Mouse (Mus musculus): ENCODE measurements around the gene Cxcl14. TPM values are rescaled to one million over a fixed set of nuclear protein-coding genes. Genes with fewer than 3 reads are reported as not detected.

Cxcl14 gene
- polyA plus RNA-seq, 1 experiment from 2014 or later: 0.12 TPM

DNA sequence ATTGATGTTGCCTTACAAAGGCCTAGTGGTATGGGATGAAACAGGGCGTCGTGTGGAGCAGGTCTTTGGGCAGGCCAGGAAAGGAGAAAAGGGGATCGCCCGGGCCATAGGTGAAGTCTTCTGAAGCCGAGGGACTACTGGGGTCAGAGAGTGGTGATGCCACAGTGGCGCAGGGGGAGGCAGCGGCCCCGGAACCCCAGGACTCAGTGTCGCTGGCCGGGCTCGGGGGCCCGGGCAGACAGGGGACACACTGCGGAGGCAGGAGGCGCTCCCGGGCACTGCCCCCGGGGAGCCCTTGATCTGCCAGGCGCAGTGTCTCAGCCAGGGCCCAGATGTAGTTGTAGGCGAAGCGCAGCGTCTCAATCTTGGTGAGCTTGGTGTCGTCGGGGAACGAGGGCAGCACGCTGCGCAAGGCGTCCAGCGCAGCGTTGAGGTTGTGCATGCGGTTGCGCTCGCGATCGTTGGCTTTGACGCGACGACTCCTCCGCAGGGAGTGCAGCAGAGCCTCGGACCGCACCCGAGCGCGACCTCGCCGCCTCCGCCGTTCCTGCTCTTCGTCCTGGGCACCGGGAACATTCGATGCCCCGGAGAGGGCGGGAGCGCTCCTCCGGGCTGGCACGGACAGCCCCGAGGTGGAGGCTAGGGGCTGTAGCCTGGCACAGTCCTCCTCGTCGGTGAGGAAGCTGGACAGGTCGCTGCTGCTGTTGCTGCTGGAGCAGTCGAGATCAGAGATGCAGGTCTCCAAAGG lies 45.0 kb downstream of the Cxcl14 start:
- H3K9ac ChIP-seq (replicated peaks): no peak overlapping the region
- 2% methylated on average over 52 of the region's 59 CpGs for WGBS (ENCODE audit: insufficient replicate concordance)
- ATAC-seq: no peak
- no peak for TF ChIP-seq CTCF (IDR thresholded peaks at IDR 0.05; ENCODE audit: low read depth)
- no peak for TF ChIP-seq EP300 (IDR thresholded peaks at IDR 0.05; ENCODE audit: low read depth)
- H3K36me3 ChIP-seq (replicated peaks; ENCODE audit: insufficient read depth, low read length): no peaks in the 10 kb centered on the region
- no peaks in the 10 kb centered on the region for H3K9me3 ChIP-seq (ENCODE audit: low read length)
- H3K4me1 ChIP-seq (ENCODE audit: insufficient read depth): no peaks in the 10 kb centered on the region
- H3K27me3 ChIP-seq (ENCODE audit: insufficient read depth, low read length): peaks cover 90% of the 10 kb centered on the region
- DNase-seq: no peak
- no peak overlapping the region for H3K27ac ChIP-seq (ENCODE audit: low read depth)
- no peak overlapping the region for H3K4me3 ChIP-seq (ENCODE audit: low read depth, low read length)
- H3K4me2 ChIP-seq (ENCODE audit: low read depth, low read length): no peak overlapping the region

DNA sequence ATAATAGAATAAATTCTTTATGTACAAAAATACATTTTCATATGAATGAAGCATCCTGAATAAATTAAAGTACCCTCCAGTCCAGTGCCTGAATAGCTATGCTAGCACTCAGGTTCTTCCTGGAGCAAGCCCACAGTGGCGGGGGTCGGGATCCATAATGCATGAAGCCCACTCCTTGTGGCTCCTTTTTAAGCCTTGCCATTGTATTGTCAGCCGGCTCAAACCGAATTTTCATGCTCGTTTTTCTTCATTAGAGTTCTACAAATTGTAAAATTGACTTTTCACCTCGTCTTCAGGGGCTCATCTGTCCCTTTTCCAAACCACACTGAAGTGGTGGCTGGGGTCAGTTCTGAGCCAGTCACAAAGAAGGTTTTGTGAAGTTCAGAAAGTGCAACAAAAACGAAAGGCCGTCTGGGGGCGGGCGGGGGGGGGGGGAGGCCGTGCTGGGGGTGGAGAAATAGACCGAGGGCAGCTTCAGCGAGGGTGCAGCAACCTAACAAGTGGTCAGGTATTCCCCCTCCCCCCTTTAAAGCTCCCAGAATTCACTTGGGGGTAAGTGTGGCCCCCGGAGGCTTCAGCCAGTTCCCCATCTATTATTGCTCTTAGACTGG lies 45.7 kb downstream of the Cxcl14 start:
- Histone ChIP-seq H3K4me1 (ENCODE audit: insufficient read depth) (no peaks in the 10 kb centered on the region), H3K9ac (replicated peaks) (no peak overlapping the region), H3K9me3 (ENCODE audit: low read length) (no peaks in the 10 kb centered on the region), H3K4me3 (ENCODE audit: low read depth, low read length) (no peak overlapping the region), H3K36me3 (replicated peaks; ENCODE audit: insufficient read depth, low read length) (no peaks in the 10 kb centered on the region), H3K4me2 (ENCODE audit: low read depth, low read length) (no peak overlapping the region), H3K27ac (ENCODE audit: low read depth) (no peak overlapping the region), H3K27me3 (ENCODE audit: insufficient read depth, low read length) (peaks cover 83% of the 10 kb centered on the region)
- ATAC-seq (no peak), DNase-seq (no peak)
- WGBS (ENCODE audit: insufficient replicate concordance): 4% methylated on average over 12 of the region's 14 CpGs
- TF ChIP-seq EP300 (IDR thresholded peaks at IDR 0.05; ENCODE audit: low read depth): no peak
- no peak for TF ChIP-seq CTCF (IDR thresholded peaks at IDR 0.05; ENCODE audit: low read depth)

GRCm38 (mm10) chr13:56249593-56250341 lies 46.6 kb downstream of the Cxcl14 start:
- Histone ChIP-seq H3K4me1 (ENCODE audit: insufficient read depth) (no peaks in the 10 kb centered on the region), H3K36me3 (replicated peaks; ENCODE audit: insufficient read depth, low read length) (no peaks in the 10 kb centered on the region), H3K27ac (ENCODE audit: low read depth) (no peak overlapping the region), H3K4me3 (ENCODE audit: low read depth, low read length) (no peak overlapping the region), H3K9me3 (ENCODE audit: low read length) (no peaks in the 10 kb centered on the region), H3K4me2 (ENCODE audit: low read depth, low read length) (no peak overlapping the region), H3K9ac (replicated peaks) (no peak overlapping the region), H3K27me3 (ENCODE audit: insufficient read depth, low read length) (peaks cover 74% of the 10 kb centered on the region)
- no peak for ATAC-seq
- DNase-seq: no peak
- TF ChIP-seq CTCF (IDR thresholded peaks at IDR 0.05; ENCODE audit: low read depth): no peak
- TF ChIP-seq EP300 (IDR thresholded peaks at IDR 0.05; ENCODE audit: low read depth): no peak
- 1% methylated on average over 13 of the region's 13 CpGs for WGBS (ENCODE audit: insufficient replicate concordance)

- H3K4me1 ChIP-seq (ENCODE audit: insufficient read depth): no peaks in the 10 kb centered on the region
- no peak overlapping the region for H3K27ac ChIP-seq (ENCODE audit: low read depth)
- no peak overlapping the region for H3K9ac ChIP-seq (replicated peaks)
- 67% methylated on average over 5 of the region's 5 CpGs for WGBS (ENCODE audit: insufficient replicate concordance)
- no peak for DNase-seq
- no peak overlapping the region for H3K4me2 ChIP-seq (ENCODE audit: low read depth, low read length)
- TF ChIP-seq EP300 (IDR thresholded peaks at IDR 0.05; ENCODE audit: low read depth) (no peak), CTCF (IDR thresholded peaks at IDR 0.05; ENCODE audit: low read depth) (no peak)
- no peaks in the 10 kb centered on the region for H3K36me3 ChIP-seq (replicated peaks; ENCODE audit: insufficient read depth, low read length)
- ATAC-seq: no peak
- no peak overlapping the region for H3K4me3 ChIP-seq (ENCODE audit: low read depth, low read length)
- H3K9me3 ChIP-seq (ENCODE audit: low read length): no peaks in the 10 kb centered on the region; the same call in 1 of the 2 replicates
- H3K27me3 ChIP-seq (ENCODE audit: insufficient read depth, low read length): peaks cover 8% of the 10 kb centered on the region; the same call in 1 of the 2 replicates
Measured at GRCm38 (mm10) chr13:56243104-56243503, 53.2 kb downstream of the Cxcl14 start.

DNA sequence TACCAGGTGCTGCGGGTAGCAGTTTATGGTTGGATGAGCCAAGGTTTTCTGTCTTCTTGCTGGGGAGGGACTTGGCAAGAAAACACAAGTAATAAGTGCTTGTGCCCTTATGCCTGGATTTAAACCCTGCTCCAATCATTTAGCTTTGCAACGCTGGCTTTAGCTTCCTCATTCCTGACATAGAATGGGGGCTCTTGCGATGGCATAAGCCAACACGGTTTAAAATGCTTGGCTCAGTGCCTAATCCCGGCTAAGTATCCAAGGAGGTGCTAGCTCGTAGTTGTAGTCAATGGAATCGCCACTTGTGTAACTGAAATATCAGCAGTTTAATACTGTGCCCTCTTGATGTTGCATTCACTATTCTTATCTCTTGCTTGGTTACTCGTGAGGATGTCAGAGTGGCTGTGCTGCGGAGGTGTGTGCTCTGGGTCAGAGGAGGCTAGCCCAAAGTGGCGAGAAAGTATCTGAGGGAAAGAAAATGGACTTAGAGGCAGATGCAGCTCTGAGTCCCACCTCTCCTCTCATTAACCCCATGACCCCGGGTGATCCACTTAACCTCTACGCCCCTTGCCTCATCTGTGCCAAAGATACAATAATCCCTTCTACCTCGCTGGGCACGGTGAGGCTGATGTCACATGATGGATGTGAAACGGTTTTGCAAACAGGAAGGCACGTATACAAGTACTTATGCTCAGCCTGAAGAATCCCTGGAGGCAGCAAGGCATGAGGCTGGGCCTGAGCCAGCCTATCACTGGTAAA lies 56.2 kb downstream of the Cxcl14 start:
- Histone ChIP-seq H3K4me2 (ENCODE audit: low read depth, low read length) (no peak overlapping the region), H3K4me1 (ENCODE audit: insufficient read depth) (no peaks in the 10 kb centered on the region), H3K9me3 (ENCODE audit: low read length) (no peaks in the 10 kb centered on the region; the same call in 1 of the 2 replicates), H3K27me3 (ENCODE audit: insufficient read depth, low read length) (0 out of 2 replicates have a peak, but pooled peaks cover 5% of the 10 kb centered on the region), H3K4me3 (ENCODE audit: low read depth, low read length) (no peak overlapping the region), H3K27ac (ENCODE audit: low read depth) (no peak overlapping the region), H3K9ac (replicated peaks) (no peak overlapping the region), H3K36me3 (replicated peaks; ENCODE audit: insufficient read depth, low read length) (no peaks in the 10 kb centered on the region)
- ATAC-seq (no peak), DNase-seq (no peak)
- WGBS (ENCODE audit: insufficient replicate concordance): 70% methylated on average over 16 of the region's 16 CpGs
- TF ChIP-seq EP300 (IDR thresholded peaks at IDR 0.05; ENCODE audit: low read depth) (no peak), CTCF (IDR thresholded peaks at IDR 0.05; ENCODE audit: low read depth) (no peak)

Other genes with a start within 250 kb of the Cxcl14 start
- 84.3 and 87.4 TPM in 2 replicates for gene H2afy, start 160.2 kb downstream of the Cxcl14 start, polyA plus RNA-seq (2015; fragmentation: Nextera tagmentation; extraction: Ambion mirVana)
- 6.8 and 8.2 TPM in 2 replicates for gene Tifab, start 117.7 kb downstream of the Cxcl14 start, polyA plus RNA-seq (2015; fragmentation: Nextera tagmentation; extraction: Ambion mirVana)
- gene Neurog1, start 44.4 kb downstream of the Cxcl14 start, polyA plus RNA-seq (2015; fragmentation: Nextera tagmentation; extraction: Ambion mirVana): not detected in 2 replicates
- gene Gm3045, start 130.0 kb upstream of the Cxcl14 start, polyA plus RNA-seq (2015; fragmentation: Nextera tagmentation; extraction: Ambion mirVana): not detected in 2 replicates
- gene Slc25a48, start 141.8 kb upstream of the Cxcl14 start, polyA plus RNA-seq (2015; fragmentation: Nextera tagmentation; extraction: Ambion mirVana): 1.5 and 1.6 TPM in 2 replicates
- gene Il9, start 185.7 kb upstream of the Cxcl14 start, polyA plus RNA-seq (2015; fragmentation: Nextera tagmentation; extraction: Ambion mirVana): not detected in 2 replicates
- 1.2 and 1.5 TPM in 2 replicates for gene Fbxl21, start 225.9 kb upstream of the Cxcl14 start, polyA plus RNA-seq (2015; fragmentation: Nextera tagmentation; extraction: Ambion mirVana)